Comparison of ENCODE assay signal across 8 mouse cellular contexts in the genomic region with DNA sequence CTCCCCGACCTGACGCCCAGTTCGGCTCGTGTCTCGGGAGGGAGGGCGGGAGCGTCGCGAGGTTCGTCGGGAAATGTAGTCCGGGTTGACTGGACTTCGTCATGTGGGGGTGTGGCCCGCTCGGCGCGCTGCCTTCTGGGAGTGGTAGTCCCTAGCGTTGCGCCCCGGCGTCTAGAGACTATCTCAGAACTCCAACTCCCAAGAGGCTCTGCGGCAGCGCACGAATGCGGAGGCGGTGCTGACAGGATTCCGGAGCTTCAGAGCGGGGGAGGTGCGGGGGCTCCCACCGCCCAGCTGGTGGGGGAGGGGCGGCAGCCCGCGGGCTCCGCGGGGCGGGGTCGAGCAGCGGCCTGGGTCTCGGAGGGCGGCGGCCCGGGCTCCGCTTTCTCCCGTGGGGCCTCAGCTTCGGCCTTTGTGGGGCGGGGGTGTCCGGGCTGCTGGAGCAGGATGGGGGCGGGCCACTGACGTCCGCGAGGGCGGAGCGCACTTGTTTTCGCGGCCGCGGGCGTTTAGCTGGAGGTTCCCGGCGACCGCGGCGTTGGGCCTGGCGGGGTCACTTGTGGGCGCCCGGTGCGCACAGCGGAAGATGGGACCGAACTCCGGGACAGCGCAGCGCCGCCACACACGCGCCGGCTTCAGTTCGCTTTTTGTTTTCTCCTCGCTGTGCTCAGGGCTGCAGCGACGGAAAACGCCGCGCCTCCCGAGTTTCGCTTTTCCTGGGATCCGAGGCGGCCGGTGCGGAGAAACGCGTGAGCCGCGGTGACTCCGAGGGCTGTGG. TPM values are rescaled to one million over a fixed set of nuclear protein-coding genes. Genes with fewer than 3 reads are reported as not detected.
DNase-seq lines count a peak whose midpoint lies in the region; ATAC-seq and TF ChIP-seq lines count a peak whose summit lies in the region.

Gene Phf13, minus strand, starts transcription at position 86 of the 778 bp plus-strand sequence.

- TF ChIP-seq CTCF in Patski (IDR thresholded peaks at IDR 0.05): no peak

- ATAC-seq in Patski: peak; percentile 90
- ATAC-seq in hindbrain, embryonic 13.5 days (ENCODE audit: low FRiP score): peak; percentile 96

- peak within 1 kb of the TSS; percentile 91 for H3K27ac ChIP-seq in hindbrain, embryonic 13.5 days

- WGBS in hindbrain, embryonic 13.5 days: under 1% methylated on average over 81 of the region's 94 CpGs

- POLR2A ChIA-PET in Patski (lab: Charles Lee): interaction anchor here (0.7 to 1.6 kb wide), 4 partner anchors 11 to 34 kb away, joined by 3 to 8 read pairs (median 6); partner anchors contain the start of gene Klhl21

- H3K4me2 ChIP-seq in hindbrain, embryonic 13.5 days: peak within 1 kb of the TSS; percentile 93

- in situ Hi-C loops in Patski (cut with MboI; ENCODE audit: low pct_unique_long_range_greater_than_20kb): no loop called here

- peak within 1 kb of the TSS; percentile 89 for H3K9ac ChIP-seq in hindbrain, embryonic 13.5 days

- CTCF ChIA-PET in Patski (lab: Charles Lee): no interaction called here

- peaks cover 26% of the 10 kb centered on the region for H3K4me1 ChIP-seq in hindbrain, embryonic 13.5 days (replicated peaks)

- peak; percentile 86 for DNase-seq in Patski (ENCODE audit: low read depth, low spot score)
- peak; percentile 99 for DNase-seq in cerebellum, postnatal 14 days
- peak; percentile 97 to 98 for DNase-seq in frontal cortex, postnatal 14 days (ENCODE audit: low spot score in 2 of 2)
- peak; percentile 91 to 94 for DNase-seq in layer of hippocampus, postnatal 25 days (ENCODE audit: extremely low spot score in 1 of 2, low spot score in 1 of 2)
- peak; percentile 99 for DNase-seq in lung, postnatal 25 days (ENCODE audit: low spot score)
- DNase-seq in retina, embryonic 14.5 days (ENCODE audit: low spot score): peak; percentile 100
- DNase-seq in thymus, postnatal 4 days: peak; percentile 99

- peaks cover 12% of the 10 kb centered on the region for H3K36me3 ChIP-seq in hindbrain, embryonic 13.5 days

- no peaks in the 10 kb centered on the region for H3K9me3 ChIP-seq in hindbrain, embryonic 13.5 days

- H3K4me3 ChIP-seq in hindbrain, embryonic 13.5 days: peak within 1 kb of the TSS; percentile 92

- no peaks in the 10 kb centered on the region for H3K27me3 ChIP-seq in Patski
- H3K27me3 ChIP-seq in hindbrain, embryonic 13.5 days: no peaks in the 10 kb centered on the region

RNA-seq across cellular contexts. Expression of gene Phf13, which starts in this region (rescaled TPM):
- 18.6 TPM for polyA plus RNA-seq in Patski (2021)
- polyA plus RNA-seq in hindbrain, embryonic 13.5 days (2015; fragmentation: Nextera tagmentation; extraction: Ambion mirVana): 18.4 and 20.0 TPM in 2 replicates
- total RNA-seq in layer of hippocampus, postnatal 25 days (2021): 10 to 100 TPM; 11.7 to 12.5 TPM

Comparison
In these comparisons a context has a peak if more than half of its experiments do, and no peak if none do; other contexts are left out.
1. Peak in every context shown above with its lines: DNase-seq, ATAC-seq, H3K4me3 ChIP-seq and H3K27ac ChIP-seq.